Mouse (Mus musculus) testis, adult 2 months (tissue): ENCODE measurements around the gene Grin2c. TPM values are rescaled to one million over a fixed set of nuclear protein-coding genes. Genes with fewer than 3 reads are reported as not detected.

Source experiments
- H3K27ac ChIP-seq: fragments of 200-500 bp; 2 replicates; pipeline ENCODE4 v1.5.1; 2012; ENCODE audit warnings: low read depth, low read length; ENCODE audit not compliant: control insufficient read depth, insufficient read depth
- H3K27me3 ChIP-seq: fragments of 200-500 bp; 2 replicates; pipeline ENCODE4 v1.6.1; 2012; ENCODE audit warnings: mild to moderate bottlenecking, low read length, moderate library complexity; ENCODE audit not compliant: control insufficient read depth, insufficient read depth
- H3K36me3 ChIP-seq: fragments of 200-500 bp; 2 replicates; pipeline ENCODE4 v1.6.1; 2012; ENCODE audit warnings: mild to moderate bottlenecking, low read length; ENCODE audit not compliant: control insufficient read depth, insufficient read depth
- H3K4me1 ChIP-seq: fragments of 200-500 bp; 2 replicates; pipeline ENCODE4 v1.6.1; 2012; ENCODE audit warnings: low read length; ENCODE audit not compliant: control insufficient read depth, insufficient read depth
- H3K4me3 ChIP-seq: fragments of 200-500 bp; 2 replicates; pipeline ENCODE4 v1.5.1; 2012; ENCODE audit warnings: low read depth, mild to moderate bottlenecking, low read length, moderate library complexity, mixed read lengths; ENCODE audit not compliant: control insufficient read depth
- CTCF ChIP-seq: fragments of 200-500 bp; IDR thresholded peaks from 2 replicates; pipeline ENCODE4 v1.5.1; 2012; ENCODE audit warnings: low read depth, mild to moderate bottlenecking, inconsistent platforms, low read length, moderate library complexity; ENCODE audit not compliant: control insufficient read depth, insufficient read depth, insufficient replicate concordance
- POLR2A ChIP-seq: fragments of 200-500 bp; IDR thresholded peaks from 2 replicates; pipeline ENCODE4 v1.6.1; 2012; ENCODE audit warnings: low read depth, mild to moderate bottlenecking, inconsistent platforms, low read length, moderate library complexity; ENCODE audit not compliant: control insufficient read depth
- polyA plus RNA-seq: library from polyadenylated mRNA; depleted of rRNA; stranded (reverse); fragments of >200 nt; gene quantifications from 2 replicates; pipeline ENCODE4 v1.2.3, GENCODE M21; 2012

The Grin2c gene
- polyA plus RNA-seq, 1 experiment: 1.5 TPM

GRCm38 (mm10) chr11:115247240-115247639, 19.8 kb downstream of the Grin2c start:
- H3K27me3 ChIP-seq: no peaks in the 10 kb centered on the region
- H3K4me1 ChIP-seq: peaks cover 14% of the 10 kb centered on the region
- no peak for TF ChIP-seq CTCF
- TF ChIP-seq POLR2A: no peak
- H3K4me3 ChIP-seq: no peak overlapping the region
- H3K27ac ChIP-seq: no peak overlapping the region
- H3K36me3 ChIP-seq: no peaks in the 10 kb centered on the region

- no peak for TF ChIP-seq POLR2A
- TF ChIP-seq CTCF: no peak
- H3K4me1 ChIP-seq: peaks cover 14% of the 10 kb centered on the region
- H3K4me3 ChIP-seq: no peak overlapping the region
- no peak overlapping the region for H3K27ac ChIP-seq
- H3K36me3 ChIP-seq: no peaks in the 10 kb centered on the region
- no peaks in the 10 kb centered on the region for H3K27me3 ChIP-seq
Observed at GRCm38 (mm10) chr11:115246386-115246785, 20.7 kb downstream of the Grin2c start.

GRCm38 (mm10) chr11:115244840-115245239, 22.2 kb downstream of the Grin2c start:
- no peak overlapping the region for H3K27ac ChIP-seq
- TF ChIP-seq POLR2A: no peak
- no peak for TF ChIP-seq CTCF
- H3K4me1 ChIP-seq: peaks cover 4% of the 10 kb centered on the region
- no peaks in the 10 kb centered on the region for H3K27me3 ChIP-seq
- H3K36me3 ChIP-seq: no peaks in the 10 kb centered on the region
- no peak overlapping the region for H3K4me3 ChIP-seq

- H3K4me1 ChIP-seq: no peaks in the 10 kb centered on the region
Observed at GRCm38 (mm10) chr11:115243783-115244182, 23.3 kb downstream of the Grin2c start.

GRCm38 (mm10) chr11:115242746-115243145, 24.3 kb downstream of the Grin2c start:
- H3K4me1 ChIP-seq: no peaks in the 10 kb centered on the region
- no peak overlapping the region for H3K4me3 ChIP-seq
- H3K27ac ChIP-seq: no peak overlapping the region
- H3K36me3 ChIP-seq: no peaks in the 10 kb centered on the region
- TF ChIP-seq CTCF (no peak), POLR2A (no peak)
- H3K27me3 ChIP-seq: no peaks in the 10 kb centered on the region

More at GRCm38 (mm10) chr11:115243783-115244182, 23.3 kb downstream of the Grin2c start:
- no peak overlapping the region for H3K27ac ChIP-seq
- H3K27me3 ChIP-seq: no peaks in the 10 kb centered on the region
- no peaks in the 10 kb centered on the region for H3K36me3 ChIP-seq
- H3K4me3 ChIP-seq: no peak overlapping the region
- TF ChIP-seq CTCF (no peak), POLR2A (no peak)

- H3K27ac ChIP-seq: no peak overlapping the region
- H3K4me1 ChIP-seq: no peaks in the 10 kb centered on the region
- no peaks in the 10 kb centered on the region for H3K36me3 ChIP-seq
- H3K27me3 ChIP-seq: no peaks in the 10 kb centered on the region
- TF ChIP-seq POLR2A (no peak), CTCF (no peak)
- H3K4me3 ChIP-seq: no peak overlapping the region
Observed at GRCm38 (mm10) chr11:115241402-115241801, 25.6 kb downstream of the Grin2c start.

- no peak overlapping the region for H3K4me3 ChIP-seq
- H3K27ac ChIP-seq: no peak overlapping the region
Observed at GRCm38 (mm10) chr11:115236570-115236969, 30.5 kb downstream of the Grin2c start.

More at GRCm38 (mm10) chr11:115236570-115236969, 30.5 kb downstream of the Grin2c start:
- no peaks in the 10 kb centered on the region for H3K36me3 ChIP-seq
- H3K27me3 ChIP-seq: no peaks in the 10 kb centered on the region
- H3K4me1 ChIP-seq: no peaks in the 10 kb centered on the region
- TF ChIP-seq CTCF (no peak), POLR2A (no peak)
